Mouse (Mus musculus) liver, embryonic 14.5 days (tissue): ENCODE measurements at regions not wholly inside any gene's neighbourhood (a gene's known extent, or its start where the extent isn't known, plus 50 kb on each side); places are given as distances from the start of the nearest gene placed in this dataset.

ENCODE experiments used
- CTCF ChIP-seq: IDR thresholded peaks from 2 replicates; pipeline ENCODE4 v1.5.1; 2016; ENCODE audit warnings: antibody characterized with exemption, low read depth, control low read depth
- EP300 ChIP-seq: IDR thresholded peaks from 2 replicates; pipeline ENCODE4 v1.6.1; 2016; ENCODE audit warnings: antibody characterized with exemption, low read depth

DNA sequence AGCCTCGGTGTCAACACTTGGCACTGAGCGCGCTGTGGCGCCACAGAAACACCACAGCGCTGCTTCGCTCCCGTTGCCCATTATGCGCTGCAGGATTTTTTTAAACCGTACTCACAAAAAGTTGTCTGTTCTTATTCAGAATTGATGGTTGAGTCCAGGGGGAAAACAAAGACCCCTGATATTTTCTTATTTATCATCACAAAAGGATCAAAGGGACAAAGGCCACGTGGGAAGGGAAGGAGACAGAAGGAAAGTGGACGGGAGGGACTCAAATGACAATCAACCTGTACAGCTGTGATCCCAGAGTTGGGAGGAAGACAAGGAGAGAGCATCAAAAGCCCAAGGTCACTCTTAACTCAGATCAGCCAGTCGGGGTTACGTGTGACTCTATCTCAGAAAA lies 100.4 kb downstream of the Ddx11 start:
- TF ChIP-seq CTCF (no peak), EP300 (no peak)
